Mouse (Mus musculus) layer of hippocampus, adult 9-11 months (tissue): ENCODE measurements around the gene Chchd10.
"Not testable (repeated sequence)": the region's sequence is repeated elsewhere in the genome, so short reads cannot be mapped to it uniquely, and the experiment has no call there.

Experiments
- DNase-seq: peaks from one replicate; pipeline ENCODE4 v3.0.0; 2022

The Chchd10 gene

DNA sequence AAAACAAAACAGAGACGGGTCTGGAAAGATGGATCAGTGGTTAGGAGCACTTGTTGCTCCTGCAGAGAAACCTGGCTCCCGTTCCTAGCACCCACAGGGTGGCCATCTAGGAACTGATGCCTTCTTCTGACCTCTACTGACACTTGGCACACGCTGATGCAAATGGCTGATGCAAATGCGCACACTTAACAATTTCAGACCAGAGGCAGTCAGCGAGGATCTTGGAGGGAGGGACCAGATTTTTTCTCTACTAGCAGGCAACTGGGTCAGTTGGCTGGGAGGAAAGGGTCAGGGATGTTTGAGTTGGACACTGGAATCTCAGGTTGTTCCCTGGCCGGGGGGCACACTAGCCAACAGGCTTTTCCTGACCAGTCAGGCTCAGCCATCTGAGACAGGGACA, at the start of gene Chchd10:
Chchd10 (plus strand) TSS at position 240 of the 400 bp plus-strand sequence.
- no peak for DNase-seq

DNA sequence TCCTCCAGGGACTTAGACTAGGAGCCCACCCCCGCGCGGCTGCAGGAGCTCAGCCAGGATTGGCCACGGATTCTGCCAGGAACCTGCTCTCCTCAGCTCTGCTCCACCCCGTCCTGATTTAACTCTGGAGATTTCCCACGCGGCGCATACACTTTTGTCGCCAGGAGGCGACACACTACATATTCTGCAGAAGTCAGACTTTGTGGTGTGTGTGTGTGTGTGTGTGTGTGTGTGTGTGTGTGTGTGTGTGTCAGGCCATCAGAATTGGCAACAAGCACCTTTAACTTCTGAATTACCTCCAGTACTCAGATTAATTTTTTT, 49.7 kb upstream of the Chchd10 start:
- peak; percentile 84 for DNase-seq

DNA sequence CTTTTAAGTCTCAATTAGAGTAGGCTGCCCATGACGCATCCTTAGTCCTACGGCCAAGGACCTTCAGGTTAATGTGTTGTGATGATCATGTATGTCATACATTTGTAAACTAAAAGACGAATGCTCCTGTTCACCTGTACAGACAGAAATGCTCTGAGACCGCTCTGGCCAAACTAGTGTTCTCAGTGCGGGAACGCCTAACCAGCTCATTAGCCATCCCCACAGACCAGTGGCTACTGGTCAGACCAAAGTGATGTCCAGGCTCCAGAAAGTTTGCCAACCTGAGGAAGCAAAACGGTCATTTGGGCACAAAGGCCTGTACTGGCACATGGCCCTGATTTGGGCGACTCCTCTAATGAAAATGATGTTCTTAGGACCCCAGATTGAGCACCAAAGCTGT, 48.2 kb upstream of the Chchd10 start:
- no peak for DNase-seq

DNA sequence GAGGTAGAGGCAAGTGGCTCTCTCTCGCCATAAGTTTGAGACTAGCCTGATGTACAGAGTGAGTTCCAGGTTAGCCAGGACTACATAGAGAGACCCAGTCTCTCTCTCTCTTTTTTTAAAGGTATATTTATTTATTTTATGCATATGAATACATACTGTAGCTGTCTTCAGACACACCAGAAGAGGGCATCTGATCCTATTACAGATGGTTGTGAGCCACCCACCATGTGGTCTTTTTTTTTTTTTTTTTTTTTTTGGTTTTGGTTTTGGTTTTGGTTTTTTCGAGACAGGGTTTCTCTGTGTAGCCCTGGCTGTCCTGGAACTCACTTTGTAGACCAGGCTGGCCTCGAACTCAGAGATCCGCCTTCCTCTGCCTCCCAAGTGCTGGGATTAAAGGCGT, 45.4 kb upstream of the Chchd10 start:
- not testable (repeated sequence) for DNase-seq

DNA sequence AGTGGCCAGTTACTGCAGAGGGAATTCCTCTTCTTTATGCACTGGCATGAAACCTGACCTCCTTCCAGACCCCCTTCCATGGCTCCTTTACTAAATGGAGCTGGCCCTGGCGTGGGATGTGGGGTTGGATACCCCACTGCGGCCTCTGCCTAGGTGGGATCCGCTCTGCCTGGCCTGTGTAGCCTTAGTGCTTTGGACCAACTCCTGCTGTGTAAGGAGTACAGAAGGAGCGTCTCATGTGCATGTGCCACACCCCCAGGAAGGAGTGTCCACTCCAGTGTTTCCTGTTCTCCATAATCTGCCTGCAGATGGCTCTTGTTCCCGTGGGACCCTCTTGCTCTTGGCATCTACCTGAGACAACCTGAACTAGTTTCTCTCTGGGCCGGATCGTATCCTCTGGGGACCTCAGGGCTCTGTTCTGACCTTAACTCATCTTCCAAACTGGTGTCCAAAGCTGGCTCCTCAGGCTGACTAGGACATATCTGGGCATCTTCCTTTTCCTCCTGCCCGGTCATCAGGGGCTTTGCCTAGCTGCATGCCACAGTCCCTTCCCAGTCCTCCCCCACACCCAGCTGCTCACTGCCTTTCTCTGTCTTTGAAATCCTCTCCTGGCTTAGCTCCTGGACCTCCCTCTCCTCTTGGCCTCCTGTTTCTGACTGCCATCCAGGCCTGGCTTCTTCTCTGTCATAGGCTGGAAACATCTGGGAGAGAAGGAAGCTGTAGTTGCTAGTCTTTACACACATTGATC, 43.4 kb upstream of the Chchd10 start:
- DNase-seq, result no peak

DNA sequence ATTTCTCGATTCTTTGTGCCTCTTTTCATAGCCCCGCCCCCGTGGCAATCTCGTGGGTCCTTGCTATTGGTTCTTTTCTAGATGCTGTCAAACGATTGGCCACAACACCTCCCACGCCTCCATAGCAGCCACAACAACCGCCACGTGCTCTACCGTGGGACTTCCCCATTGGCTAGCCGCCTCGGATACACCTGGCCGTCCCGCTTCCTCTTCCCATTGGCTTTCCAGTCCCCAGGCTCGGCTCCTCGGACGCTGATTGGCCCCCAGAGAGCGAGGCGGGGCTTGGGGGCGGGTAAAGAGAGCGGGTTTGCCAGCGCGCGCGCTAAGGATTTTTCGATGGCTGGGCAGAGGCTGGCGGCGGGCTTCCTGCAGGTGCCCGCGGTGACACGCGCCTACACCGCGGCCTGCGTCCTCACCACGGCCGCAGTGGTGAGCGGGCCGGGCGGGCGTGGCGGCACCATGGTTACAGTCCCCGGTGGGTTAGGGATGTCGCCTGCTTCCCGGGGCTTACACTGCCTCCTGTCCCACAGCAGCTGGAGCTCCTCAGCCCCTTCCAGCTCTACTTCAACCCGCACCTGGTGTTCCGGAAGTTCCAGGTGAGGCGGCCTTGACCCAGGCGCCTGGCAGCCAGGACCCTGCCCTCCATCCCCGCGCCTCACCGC, 39.7 kb upstream of the Chchd10 start, which contains the start of gene Derl3:
Derl3 (plus strand) TSS at position 325 of the 662 bp plus-strand sequence.
- DNase-seq, result peak; percentile 99

DNA sequence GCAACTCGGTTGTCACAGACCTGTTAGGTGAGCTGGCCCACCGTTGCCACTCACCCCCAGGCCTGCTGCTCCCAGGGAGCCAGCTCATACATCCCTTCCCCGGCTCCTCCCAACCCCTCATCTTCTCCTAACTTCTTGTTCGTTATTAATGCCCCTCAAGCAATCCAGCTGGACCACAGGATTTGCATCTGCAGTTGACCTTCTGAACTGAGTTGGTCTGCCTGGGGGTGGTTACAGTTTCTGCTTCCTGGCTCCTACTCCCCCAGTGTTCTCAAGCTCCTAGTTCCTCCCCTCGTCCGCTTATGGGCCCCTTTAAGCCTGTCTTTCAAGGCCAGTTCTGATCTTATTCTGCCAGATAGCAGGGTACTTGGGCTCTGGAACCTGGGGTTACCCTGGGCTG, 38.3 kb upstream of the Chchd10 start:
- DNase-seq, result no peak

DNA sequence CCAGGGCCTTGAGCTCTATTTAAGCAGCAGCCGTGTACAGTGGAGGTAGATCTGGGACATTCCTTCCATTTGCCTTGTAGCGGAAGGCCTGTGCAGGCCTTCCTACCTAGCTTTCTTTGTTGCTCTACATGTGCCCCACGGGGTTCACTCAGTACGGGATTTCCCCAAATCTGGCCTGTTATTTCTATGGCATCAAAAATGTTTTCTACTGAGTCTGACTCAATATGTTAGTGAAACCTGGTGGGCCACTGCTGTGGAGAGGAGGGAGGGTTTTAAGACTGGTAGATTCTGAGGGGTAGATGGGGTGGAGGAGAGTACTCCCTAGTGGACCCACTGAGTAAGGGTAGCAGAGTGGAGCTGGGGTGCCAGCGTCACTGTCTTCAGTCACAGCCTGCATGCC, 37.2 kb upstream of the Chchd10 start:
- DNase-seq, result no peak

DNA sequence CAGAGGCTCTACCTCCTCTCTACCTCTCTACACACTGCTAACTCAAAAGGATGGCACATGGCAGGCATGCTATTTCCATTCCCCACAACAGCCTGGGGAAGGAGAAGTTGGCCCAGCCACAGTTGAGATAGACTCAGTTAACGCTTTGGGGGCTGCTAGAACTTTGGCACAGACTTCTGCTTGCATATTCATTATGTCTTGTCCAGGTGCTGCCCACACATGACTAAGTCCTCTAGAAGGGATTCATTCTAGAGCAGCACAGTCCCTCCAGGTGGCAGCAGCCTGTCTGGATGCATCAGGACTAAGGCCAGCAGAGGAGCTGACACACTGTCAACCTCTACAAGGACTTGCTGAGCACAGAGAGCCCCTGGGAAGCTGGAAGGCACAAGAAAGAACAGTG, 36.7 kb upstream of the Chchd10 start:
- peak; percentile 69 for DNase-seq

DNA sequence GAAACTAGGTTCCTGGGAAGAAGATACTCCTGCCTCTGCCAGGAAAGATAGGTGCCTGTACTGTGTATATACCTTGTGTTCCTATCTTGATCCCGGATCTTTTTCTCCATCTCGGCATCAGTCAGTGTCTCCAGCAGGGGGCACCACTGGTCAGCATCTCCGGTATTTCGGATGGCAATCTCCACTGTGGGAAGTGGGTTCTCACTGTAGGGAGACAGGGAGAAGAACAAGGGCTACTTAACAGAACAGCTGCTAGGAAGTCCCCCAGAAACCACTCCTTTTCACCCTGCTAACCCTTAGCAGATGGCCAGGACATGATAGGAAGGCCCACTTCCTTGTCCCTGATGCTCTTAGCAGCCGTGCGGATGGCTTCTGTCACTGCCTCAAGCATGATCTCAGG, 35.6 kb upstream of the Chchd10 start:
- peak; percentile 49 for DNase-seq

DNA sequence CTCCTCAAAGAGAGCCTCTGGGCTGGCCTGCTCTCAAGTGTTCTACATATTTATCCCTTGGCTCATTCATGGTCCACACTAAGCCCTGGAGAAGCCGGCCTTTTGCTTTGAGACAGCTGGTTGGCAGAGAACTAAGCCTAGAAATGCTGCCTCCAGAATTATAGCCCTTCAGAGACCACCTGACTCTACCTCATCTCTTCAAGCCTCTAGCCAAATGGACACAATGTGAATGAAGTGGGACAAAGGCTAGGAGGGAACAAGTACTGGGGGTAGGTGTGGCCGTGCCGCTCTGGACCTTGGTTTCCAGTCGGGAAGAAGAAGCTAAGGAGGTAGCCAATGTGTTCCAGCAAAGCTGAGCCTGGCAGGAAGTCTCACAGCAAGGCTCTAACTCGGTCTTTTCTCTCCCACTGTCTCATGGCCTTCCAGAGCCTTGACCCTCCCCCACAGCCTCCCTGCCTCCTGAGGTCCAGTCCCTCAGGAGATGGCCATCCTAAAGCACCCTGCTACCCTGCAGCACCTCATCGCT, 34.8 kb upstream of the Chchd10 start:
- no peak for DNase-seq

DNA sequence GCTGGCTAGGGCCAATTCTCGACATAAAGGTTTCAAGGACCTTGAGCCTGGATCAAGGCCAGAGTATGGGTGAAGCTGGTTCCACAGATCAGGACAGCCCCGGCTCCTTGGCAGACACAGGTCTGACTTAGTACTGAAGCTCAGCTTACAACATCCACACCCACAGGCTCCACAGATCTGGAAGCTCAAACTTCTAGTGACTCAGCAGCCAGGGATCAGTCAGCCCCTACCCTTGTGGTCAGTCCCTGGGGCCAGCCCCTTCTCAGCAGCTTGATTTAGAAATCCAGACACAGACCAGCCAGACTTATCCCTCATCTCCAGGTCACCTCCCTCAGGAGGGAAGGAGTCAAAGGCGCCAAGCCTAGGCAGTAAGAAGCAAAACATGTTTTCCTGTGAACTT, 34.1 kb upstream of the Chchd10 start:
- DNase-seq, result no peak

DNA sequence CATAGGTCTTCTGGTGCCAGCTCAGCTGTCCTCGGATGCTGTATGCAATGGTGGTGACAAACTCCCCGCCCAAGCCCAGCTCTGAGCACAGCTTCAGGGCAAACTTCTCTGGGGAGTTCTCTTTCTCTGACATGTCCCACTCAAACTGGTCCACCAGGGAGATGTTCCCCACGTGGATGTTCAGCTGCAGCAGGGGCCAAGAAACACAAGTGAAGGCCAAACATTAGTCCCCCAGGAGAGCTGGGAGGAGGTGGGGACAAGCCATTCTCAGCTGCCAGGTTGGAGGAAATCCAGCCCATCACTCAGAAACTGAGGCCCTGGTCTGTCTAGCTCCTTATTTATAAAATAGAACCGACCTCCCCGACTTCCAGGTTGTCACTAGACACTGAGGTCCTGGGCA, 28.5 kb upstream of the Chchd10 start:
- no peak for DNase-seq

DNA sequence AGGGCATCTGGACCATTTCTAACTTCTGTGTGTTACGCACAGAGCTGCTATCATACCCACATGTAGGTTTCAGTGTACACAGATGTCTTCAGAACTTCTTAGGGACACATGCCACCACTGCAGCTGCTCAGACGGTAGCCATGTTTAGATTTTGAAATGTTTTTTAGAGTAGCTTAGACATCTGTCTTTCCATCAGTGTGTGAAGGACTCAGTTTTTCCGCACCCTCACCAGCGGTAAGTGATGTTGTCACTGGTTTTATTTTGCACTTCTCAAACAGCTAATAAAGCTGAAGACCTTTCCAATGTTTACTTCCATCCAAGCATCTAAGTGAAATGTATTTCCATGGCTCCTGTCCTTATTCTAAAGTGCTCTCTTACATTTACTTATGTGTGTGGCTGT, 26.0 kb upstream of the Chchd10 start:
- DNase-seq, result no peak

DNA sequence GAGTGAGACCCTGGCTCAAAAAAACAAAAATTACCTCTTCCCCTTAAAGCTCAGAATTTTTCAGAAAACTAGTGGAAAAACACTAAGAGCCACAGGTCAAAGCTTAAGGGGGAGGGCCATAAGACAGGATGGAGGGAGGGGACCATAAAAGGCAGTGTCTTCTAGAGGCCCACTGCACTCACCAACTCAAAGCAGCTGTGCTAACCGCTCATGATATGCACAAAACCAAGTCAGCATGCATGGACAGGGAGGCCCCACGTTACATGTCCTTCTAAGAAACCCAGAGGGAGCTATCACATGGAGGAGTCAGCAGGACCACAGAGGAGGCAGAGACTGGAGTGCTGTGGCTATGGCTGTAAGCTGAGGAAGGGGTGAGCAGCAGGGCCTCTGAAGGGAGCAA, 22.2 kb upstream of the Chchd10 start:
- no peak for DNase-seq

DNA sequence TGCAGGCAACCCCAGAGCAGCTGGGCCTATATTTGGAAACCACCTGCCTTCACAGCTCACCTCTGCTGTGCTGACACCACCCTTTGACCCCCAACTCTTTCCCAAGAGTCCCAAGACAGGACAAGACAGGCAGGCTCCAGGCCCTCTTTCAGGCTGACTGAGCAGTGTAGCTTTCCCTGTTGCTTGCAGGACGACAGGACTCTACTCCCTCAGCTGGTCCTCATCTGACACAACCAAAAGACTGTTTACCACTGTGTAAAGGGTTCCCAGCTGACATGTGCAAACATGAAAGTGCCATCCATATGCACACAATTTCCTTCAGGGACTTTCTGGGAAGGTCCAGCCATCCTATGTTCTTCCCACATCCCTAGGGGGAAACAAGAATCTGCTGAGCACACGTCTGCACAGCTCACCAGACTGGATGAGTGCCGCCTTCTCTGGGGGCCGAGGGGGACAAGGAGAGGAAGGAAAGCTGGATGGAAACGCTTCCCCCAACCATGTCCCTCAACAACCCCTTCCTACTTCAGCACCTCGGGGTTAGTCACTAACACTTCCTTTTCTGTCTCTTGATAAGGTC, 19.8 kb upstream of the Chchd10 start:
- no peak for DNase-seq

DNA sequence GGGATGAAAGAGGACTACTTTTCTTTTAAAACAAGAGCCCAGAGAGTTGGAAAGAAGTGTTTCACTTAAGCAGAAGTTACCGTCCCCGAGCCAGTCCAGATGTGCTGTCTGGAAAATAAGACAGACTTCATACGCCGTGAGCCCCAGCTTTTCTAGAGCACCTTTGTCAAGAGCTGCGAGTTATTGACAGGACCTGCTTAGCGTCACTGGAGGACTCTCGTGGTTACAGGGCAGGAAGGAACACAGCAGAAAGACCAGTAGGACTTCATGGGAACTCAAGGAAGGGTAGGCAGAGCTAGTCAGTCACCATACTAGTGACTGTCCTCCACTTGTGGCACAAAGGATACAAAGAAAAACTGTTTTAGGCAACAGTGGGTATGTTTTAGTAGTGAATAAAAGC, 17.4 kb upstream of the Chchd10 start:
- no peak for DNase-seq

DNA sequence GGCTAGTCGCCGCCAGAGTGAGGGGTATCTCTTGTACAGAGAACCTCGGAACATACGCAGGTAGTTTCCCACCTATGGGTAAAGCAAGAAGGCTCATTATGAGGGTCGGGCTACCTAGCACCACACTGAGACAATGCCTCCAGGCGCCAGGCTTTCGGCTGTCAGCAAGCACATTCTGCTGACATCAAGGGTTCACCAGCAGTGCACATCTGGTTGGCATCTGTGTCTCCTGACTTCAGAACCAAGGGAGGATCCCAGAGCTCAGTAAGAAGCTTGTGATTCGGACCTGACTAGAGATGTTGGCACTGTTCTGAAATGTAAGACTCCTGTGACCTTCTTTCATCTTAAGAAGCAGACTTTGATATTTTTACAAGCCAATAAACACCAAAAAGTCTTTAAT, 16.1 kb upstream of the Chchd10 start:
- DNase-seq, result no peak

DNA sequence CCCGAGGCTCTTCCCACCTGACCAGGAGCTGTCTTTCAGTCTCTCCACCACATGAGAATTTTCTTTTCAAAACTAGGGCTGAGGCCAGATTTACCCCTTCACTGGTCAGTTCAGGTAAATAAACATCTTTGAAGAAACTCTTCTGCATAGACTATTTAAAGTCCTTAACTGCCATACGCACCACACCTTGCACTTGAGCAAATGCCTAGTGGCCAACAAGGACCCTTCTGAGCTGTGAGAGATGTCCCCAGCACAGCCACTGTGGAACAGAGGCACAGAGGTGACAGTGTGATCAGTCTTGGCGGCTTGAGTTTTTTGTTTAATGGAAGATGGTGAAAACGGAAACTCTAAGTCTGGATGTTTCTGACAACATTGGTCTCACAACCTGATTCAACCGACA, 13.9 kb upstream of the Chchd10 start:
- no peak for DNase-seq

DNA sequence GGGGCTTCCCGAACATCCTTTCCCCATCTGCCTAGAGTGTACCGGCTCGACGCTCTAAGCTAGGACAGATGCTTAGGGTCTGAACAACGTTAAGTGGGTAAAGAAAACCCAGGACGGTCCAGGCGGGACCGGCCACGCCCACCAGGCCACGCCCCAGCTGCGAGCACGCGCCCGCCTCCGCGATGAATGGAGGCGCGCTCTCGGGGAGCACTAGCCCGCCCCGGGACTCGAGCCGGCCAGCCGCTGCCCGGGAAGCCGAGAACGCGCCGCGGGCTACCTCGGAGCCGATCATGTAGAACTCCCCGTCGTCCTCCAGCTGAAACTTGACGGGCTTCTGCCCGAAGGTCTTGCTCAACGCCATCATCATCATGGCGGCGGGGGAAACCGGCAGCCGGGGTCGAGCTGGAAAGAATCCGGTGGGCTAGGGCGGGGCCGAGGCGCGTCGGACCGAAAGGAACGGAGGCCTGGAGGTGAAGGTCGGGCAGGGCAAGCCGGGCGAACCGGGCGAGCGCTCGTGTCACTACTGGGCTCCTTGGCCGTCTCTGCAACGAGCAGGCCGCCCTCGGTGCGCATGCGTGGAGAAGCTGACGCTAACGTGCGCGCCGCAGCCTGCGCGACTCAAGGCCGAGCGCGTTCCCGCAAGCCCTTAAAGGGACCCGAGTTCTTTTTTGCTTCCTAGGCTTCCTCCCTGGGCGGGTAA, 11.8 kb upstream of the Chchd10 start, which contains the start of gene Smarcb1:
Smarcb1 (minus strand) TSS at position 592 of the 700 bp plus-strand sequence.
- peak; percentile 93 for DNase-seq

DNA sequence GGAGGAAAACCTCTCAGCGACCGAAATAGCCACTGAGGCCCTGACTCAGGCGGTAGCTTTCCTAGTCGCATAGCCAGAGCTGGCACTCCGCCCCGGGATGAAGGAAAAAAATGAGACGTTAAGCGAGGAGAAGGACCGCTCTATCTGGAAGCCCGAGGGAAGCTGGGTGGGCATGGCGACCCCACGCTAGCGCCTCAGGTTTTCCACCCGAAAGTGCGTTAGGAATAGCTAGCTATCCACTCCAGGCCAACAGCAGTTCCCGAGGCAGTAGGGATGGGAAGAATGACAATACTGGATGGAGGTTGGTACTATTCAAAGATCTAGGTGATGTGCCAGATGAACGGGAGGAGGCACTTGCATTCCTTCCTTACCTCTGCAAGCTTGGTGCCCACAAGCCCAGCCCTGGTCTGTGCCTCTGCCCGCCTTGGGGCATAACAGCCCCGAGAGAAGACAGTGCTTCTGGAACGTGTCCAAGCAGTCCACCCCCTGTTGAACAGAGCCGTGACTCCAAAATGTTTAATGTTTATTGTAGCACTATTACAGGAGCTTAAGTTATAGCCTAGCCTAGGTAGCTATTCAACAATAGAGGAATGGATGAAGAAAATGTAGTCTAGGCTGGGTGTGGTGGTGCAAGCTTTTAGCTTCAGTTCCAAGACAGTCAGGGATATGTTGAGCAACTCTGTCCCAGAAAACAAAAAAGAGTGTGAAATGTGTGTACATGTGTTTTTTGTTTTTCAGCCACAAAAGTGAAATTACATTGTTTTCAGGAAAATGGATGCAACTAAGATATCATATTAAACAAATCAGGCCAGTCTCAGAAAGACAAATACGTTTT, 11.0 kb upstream of the Chchd10 start:
- no peak for DNase-seq

DNA sequence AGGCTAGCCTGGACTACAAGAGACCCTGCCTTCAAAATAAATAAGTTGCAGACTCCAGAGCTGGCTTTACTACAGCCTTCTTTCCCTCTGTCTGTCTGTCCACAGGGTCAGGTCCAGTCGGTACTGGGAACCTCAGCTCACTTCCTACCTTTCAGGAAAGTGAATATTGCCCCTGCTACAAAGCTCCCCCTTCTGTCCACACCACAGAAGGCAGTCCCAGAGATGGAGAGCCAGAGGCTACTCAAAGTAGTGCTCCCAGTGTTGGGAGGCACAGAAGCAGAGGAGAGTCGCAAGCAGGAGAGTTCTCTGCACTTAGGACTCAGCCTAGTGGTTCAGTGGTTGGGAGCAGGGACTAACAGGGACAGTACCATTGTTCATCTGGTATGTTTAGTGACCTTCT, 8.6 kb upstream of the Chchd10 start:
- no peak for DNase-seq

DNA sequence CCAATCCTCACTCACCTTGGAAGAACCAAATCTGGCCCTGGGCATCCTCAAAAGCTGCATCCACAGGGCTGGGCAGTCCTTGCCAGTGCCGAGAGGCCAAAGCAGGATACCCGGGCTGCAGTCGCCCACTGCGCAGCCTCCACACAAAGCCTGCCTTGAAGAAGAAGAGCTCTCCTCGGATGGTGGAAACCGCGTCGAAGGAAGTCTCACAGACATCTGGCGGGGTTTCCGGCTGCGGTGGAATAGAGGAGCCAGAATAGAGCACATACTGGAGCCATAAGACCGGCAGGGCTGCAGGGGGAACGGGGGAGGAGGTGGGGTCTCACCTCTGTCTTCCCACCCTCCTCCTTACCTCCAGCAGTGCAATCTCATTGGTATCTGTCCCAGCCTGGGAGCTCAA, 6.5 kb upstream of the Chchd10 start:
- no peak for DNase-seq
